Mouse (Mus musculus) olfactory bulb, adult 2 months (tissue): ENCODE results near the gene Egln3.

Experiments
- CTCF ChIP-seq: fragments of 200-500 bp; IDR thresholded peaks from 2 replicates; pipeline ENCODE4 v1.5.1; 2012; ENCODE audit warnings: low read depth, mild to moderate bottlenecking, low read length, moderate library complexity; ENCODE audit not compliant: insufficient read depth
- POLR2A ChIP-seq: fragments of 200-500 bp; IDR thresholded peaks from 2 replicates; pipeline ENCODE4 v1.6.1; 2012; ENCODE audit warnings: mild to moderate bottlenecking, low read depth, low read length, moderate library complexity; ENCODE audit not compliant: insufficient read depth

GRCm38 (mm10) chr12:54253449-54253848 lies 49.8 kb upstream of the Egln3 start:
- TF ChIP-seq POLR2A (no peak), CTCF (no peak)
